Mouse (Mus musculus): ENCODE measurements at regions not wholly inside any gene's neighbourhood (a gene's known extent, or its start where the extent isn't known, plus 50 kb on each side); places are given as distances from the start of the nearest gene placed in this dataset.

- TF ChIP-seq POLR2A (IDR thresholded peaks at IDR 0.05; ENCODE audit: extremely low read depth, insufficient read depth, low read length) (no peak), CTCF (IDR thresholded peaks at IDR 0.05; ENCODE audit: low read depth, low read length) (no peak)
These were observed 92.8 kb upstream of the Elmo1 start for GRCm38 (mm10) chr13:19997606-19998005.
